ENCODE assay signal across 21 mouse cellular contexts in the genomic region with DNA sequence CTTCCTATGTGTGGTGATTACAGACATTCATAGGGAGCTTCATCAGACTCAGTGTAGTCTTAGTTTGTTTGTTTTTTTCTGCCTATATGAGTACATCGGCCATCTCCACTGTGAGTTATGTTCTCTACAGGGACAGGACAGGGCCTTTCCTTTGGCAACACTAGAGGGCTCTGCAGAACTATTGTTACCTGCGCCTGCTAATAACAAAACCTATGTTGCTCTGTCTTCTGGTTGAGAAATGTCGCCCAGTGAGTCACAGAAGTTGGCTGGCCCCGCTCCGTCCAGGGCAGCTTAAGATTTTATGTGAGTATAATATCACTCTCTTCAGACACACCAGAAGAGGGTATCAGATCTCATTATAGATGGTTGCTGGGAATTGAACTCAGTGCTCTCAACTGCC. TPM values are rescaled to one million over a fixed set of nuclear protein-coding genes. Genes with fewer than 3 reads are reported as not detected.
DNase-seq lines count a peak whose midpoint lies in the region; ATAC-seq and TF ChIP-seq lines count a peak whose summit lies in the region.
"Had no signal": no experiment of that assay in that cellular context is flagged by ENCODE, and none has a peak within 500 bp of the region (broad histone marks: within the 10 kb centered on the region; RNA-seq: fewer than 3 reads in every experiment).

No protein-coding gene starts in this region.

- H3K4me1 ChIP-seq in midbrain, postnatal 0 days (ENCODE audit: insufficient read depth, low read length), result no peaks in the 10 kb centered on the region
- H3K4me1 ChIP-seq in midbrain, embryonic 10.5 days, result peaks cover 28% of the 10 kb centered on the region
- H3K4me1 ChIP-seq in stomach, postnatal 0 days (replicated peaks; ENCODE audit: control insufficient read depth, insufficient read depth), result no peaks in the 10 kb centered on the region

- H3K27me3 ChIP-seq in midbrain, postnatal 0 days (ENCODE audit: insufficient read depth, low read length), result peaks cover 41% of the 10 kb centered on the region
- H3K27me3 ChIP-seq in midbrain, embryonic 10.5 days (ENCODE audit: low read depth, poor library complexity, severe bottlenecking), result peaks cover 55% of the 10 kb centered on the region
- no peaks in the 10 kb centered on the region for H3K27me3 ChIP-seq in Patski
- peaks cover 7% of the 10 kb centered on the region; the same call in 1 of the 2 replicates for H3K27me3 ChIP-seq in stomach, postnatal 0 days (ENCODE audit: control insufficient read depth, insufficient read depth, low read length)

- POLR2A ChIA-PET in Patski (lab: Charles Lee), result no interaction called here

- in situ Hi-C loops in Patski (cut with MboI; ENCODE audit: low pct_unique_long_range_greater_than_20kb), result no loop called here

- no peak for TF ChIP-seq EP300 in stomach, postnatal 0 days (optimal IDR thresholded peaks at IDR 0.05)

- H3K36me3 ChIP-seq in midbrain, postnatal 0 days (ENCODE audit: insufficient read depth, low read length), result no peaks in the 10 kb centered on the region
- H3K36me3 ChIP-seq in midbrain, embryonic 10.5 days, result peaks cover 7% of the 10 kb centered on the region
- H3K36me3 ChIP-seq in stomach, postnatal 0 days (ENCODE audit: control insufficient read depth, insufficient read depth, low read length), result no peaks in the 10 kb centered on the region
- H3K36me3 ChIP-seq: heart, embryonic 13.5 days; liver, embryonic 13.5 days had no signal

- ATAC-seq in midbrain, postnatal 0 days (ENCODE audit: low FRiP score), result no peak
- no peak for ATAC-seq in Patski
- ATAC-seq in stomach, postnatal 0 days (ENCODE audit: low FRiP score, low TSS enrichment), result no peak
- no peak for ATAC-seq in activated CD4-positive, CD25-positive, alpha-beta regulatory T cell, adult 4 months
- ATAC-seq: forebrain, embryonic 13.5 days; inflammation-experienced regulatory T-cells, adult 6 months had no signal

- H3K27ac ChIP-seq in midbrain, postnatal 0 days (ENCODE audit: low read depth, low read length), result no peak overlapping the region
- H3K27ac ChIP-seq in midbrain, embryonic 10.5 days (replicated peaks), result no peak overlapping the region
- no peak overlapping the region for H3K27ac ChIP-seq in stomach, postnatal 0 days (replicated peaks)
- H3K27ac ChIP-seq: forebrain, embryonic 13.5 days; heart, embryonic 13.5 days; liver, embryonic 13.5 days had no signal

- no peak overlapping the region for H3K4me3 ChIP-seq in midbrain, postnatal 0 days (ENCODE audit: low read depth, low read length)
- H3K4me3 ChIP-seq in midbrain, embryonic 10.5 days, result no peak overlapping the region
- no peak overlapping the region for H3K4me3 ChIP-seq in stomach, postnatal 0 days (ENCODE audit: low read depth, low read length)
- H3K4me3 ChIP-seq: forebrain, embryonic 13.5 days; heart, embryonic 13.5 days; liver, embryonic 13.5 days had no signal

- H3K9ac ChIP-seq in midbrain, postnatal 0 days (replicated peaks; ENCODE audit: low read length, poor library complexity, severe bottlenecking), result no peak overlapping the region
- no peak overlapping the region for H3K9ac ChIP-seq in stomach, postnatal 0 days (ENCODE audit: low read length)
- H3K9ac ChIP-seq: forebrain, embryonic 13.5 days; heart, embryonic 13.5 days; liver, embryonic 13.5 days had no signal

- whole genome bisulfite sequencing in midbrain, postnatal 0 days, result 86% methylated on average over 5 of the region's 5 CpGs
- 83% methylated on average over 5 of the region's 5 CpGs for WGBS in midbrain, embryonic 10.5 days
- WGBS in stomach, postnatal 0 days, result 74% methylated on average over 5 of the region's 5 CpGs

- DNase-seq in adrenal gland, postnatal 10 days, result peak; percentile 11
- DNase-seq in adrenal gland, postnatal 4 days (ENCODE audit: low spot score in 2 of 2), result no peak
- no peak for DNase-seq in midbrain, postnatal 0 days (ENCODE audit: low spot score)
- DNase-seq in midbrain, embryonic 10.5 days (ENCODE audit: low spot score), result no peak
- no peak for DNase-seq in Patski (ENCODE audit: low read depth, low spot score)
- no peak for DNase-seq in stomach, postnatal 0 days (ENCODE audit: low spot score)
- no peak for DNase-seq in layer of hippocampus, postnatal 10 days (ENCODE audit: low spot score in 2 of 2)
- DNase-seq: cerebellum, adult 18-20 months; embryo, embryonic 11 days; heart, postnatal 4 days; left cerebral cortex, postnatal 4 days; liver, embryonic 13.5 days; lung, postnatal 36 days had no signal

- H3K9me3 ChIP-seq in midbrain, postnatal 0 days (ENCODE audit: low read length), result no peaks in the 10 kb centered on the region
- 0 out of 2 replicates have a peak, but pooled peaks cover 3% of the 10 kb centered on the region for H3K9me3 ChIP-seq in midbrain, embryonic 10.5 days (replicated peaks)
- H3K9me3 ChIP-seq in stomach, postnatal 0 days (ENCODE audit: control insufficient read depth, low read length), result no peaks in the 10 kb centered on the region
- H3K9me3 ChIP-seq: heart, embryonic 13.5 days; liver, embryonic 13.5 days had no signal

- no peak overlapping the region for H3K4me2 ChIP-seq in midbrain, postnatal 0 days (ENCODE audit: low read depth, low read length, poor library complexity, severe bottlenecking)
- H3K4me2 ChIP-seq in stomach, postnatal 0 days (replicated peaks; ENCODE audit: low read depth), result no peak overlapping the region
- H3K4me2 ChIP-seq: forebrain, embryonic 13.5 days; heart, embryonic 13.5 days; liver, embryonic 13.5 days; midbrain, embryonic 11.5 days had no signal

- 0 out of 2 replicates have a peak, but pooled peaks have one; percentile 24 for TF ChIP-seq CTCF in midbrain, postnatal 0 days (IDR thresholded peaks at IDR 0.05)
- TF ChIP-seq CTCF in Patski (IDR thresholded peaks at IDR 0.05), result peak; percentile 66
- peak; percentile 49 for TF ChIP-seq CTCF in stomach, postnatal 0 days (IDR thresholded peaks at IDR 0.05; ENCODE audit: low read depth)

- CTCF ChIA-PET in Patski (lab: Charles Lee), result interaction anchor here (0.9 to 1.8 kb wide), 3 partner anchors 8 to 15 kb away, joined by 3 to 4 read pairs (median 3); no protein-coding TSS in a partner anchor

RNA-seq across cellular contexts. Expression of a gene that starts 41.1 kb away (rescaled TPM):
- not detected for total RNA-seq in adrenal gland, postnatal 10 days (2021)
- not detected for total RNA-seq in adrenal gland, postnatal 4 days (2021)
- not detected in 2 replicates for total RNA-seq in midbrain, postnatal 0 days (2014; rRNA removed)
- polyA plus RNA-seq in midbrain, postnatal 0 days (2015; fragmentation: Nextera tagmentation; extraction: Ambion mirVana), result not detected in 2 replicates
- 0.20 and 0.30 TPM in 2 replicates for polyA plus RNA-seq in midbrain, embryonic 10.5 days (2016; fragmentation: Nextera tagmentation; extraction: Ambion mirVana)
- not detected for polyA plus RNA-seq in Patski (2021)
- 0.18 and 0.36 TPM in 2 replicates for polyA plus RNA-seq in stomach, postnatal 0 days (2015; fragmentation: Nextera tagmentation; extraction: Ambion mirVana)
- polyA plus RNA-seq in activated CD4-positive, CD25-positive, alpha-beta regulatory T cell, adult 4 months (2017; shearing (Covaris generic)), result under 1 TPM in 1 of 2 experiments, not detected in 1; 0.32 TPM
- not detected for total RNA-seq in layer of hippocampus, postnatal 10 days (2021)
- total RNA-seq: granulocyte monocyte progenitor cell, adult 5-6 weeks; layer of hippocampus, postnatal 14 days; left cerebral cortex, postnatal 4 days; neutrophil, adult 5-6 weeks had no signal
- polyA plus RNA-seq: forebrain, embryonic 13.5 days; inflammation-experienced regulatory T-cells, adult 6 months; liver, embryonic 13.5 days; midbrain, embryonic 11.5 days had no signal
